Comparison of ENCODE assay signal across 8 mouse cellular contexts in genomic region chr4:57320606-57321327, GRCm38 (mm10). TPM values are rescaled to one million over a fixed set of nuclear protein-coding genes. Genes with fewer than 3 reads are reported as not detected.
A peak's percentile ranks its signal among the peaks of the same experiment; 100 is the strongest.
DNase-seq lines count a peak whose midpoint lies in the region; ATAC-seq and TF ChIP-seq lines count a peak whose summit lies in the region.

No protein-coding gene starts in this region.

- no peak overlapping the region for H3K4me2 ChIP-seq in intestine, embryonic 14.5 days (ENCODE audit: low read length)
- no peak overlapping the region for H3K4me2 ChIP-seq in intestine, embryonic 16.5 days (ENCODE audit: low read depth, low read length)
- H3K4me2 ChIP-seq in embryonic facial prominence, embryonic 13.5 days: peak overlapping the region; percentile 1; the same call in 1 of the 2 replicates
- peak overlapping the region; percentile 19; the same call in 1 of the 2 replicates for H3K4me2 ChIP-seq in liver, postnatal 0 days (ENCODE audit: low read depth, low read length)
- no peak overlapping the region for H3K4me2 ChIP-seq in stomach, postnatal 0 days (replicated peaks; ENCODE audit: low read depth)

- ATAC-seq in intestine, embryonic 14.5 days (replicated peaks; ENCODE audit: low FRiP score, low TSS enrichment, low read depth): no peak
- no peak for ATAC-seq in intestine, embryonic 16.5 days
- no peak for ATAC-seq in embryonic facial prominence, embryonic 13.5 days (ENCODE audit: insufficient number of reproducible peaks, insufficient read depth, low FRiP score, low TSS enrichment, low read depth)
- no peak for ATAC-seq in liver, postnatal 0 days
- ATAC-seq in stomach, postnatal 0 days (ENCODE audit: low FRiP score, low TSS enrichment): no peak

- H3K36me3 ChIP-seq in intestine, embryonic 14.5 days (ENCODE audit: control insufficient read depth, insufficient read depth, low read length): no peaks in the 10 kb centered on the region
- no peaks in the 10 kb centered on the region for H3K36me3 ChIP-seq in intestine, embryonic 16.5 days (ENCODE audit: control insufficient read depth, insufficient read depth, low read length)
- no peaks in the 10 kb centered on the region for H3K36me3 ChIP-seq in embryonic facial prominence, embryonic 13.5 days
- no peaks in the 10 kb centered on the region for H3K36me3 ChIP-seq in liver, postnatal 0 days (replicated peaks; ENCODE audit: insufficient read depth, low read length)
- H3K36me3 ChIP-seq in stomach, postnatal 0 days (ENCODE audit: control insufficient read depth, insufficient read depth, low read length): no peaks in the 10 kb centered on the region

- H3K9me3 ChIP-seq in intestine, embryonic 14.5 days (ENCODE audit: control insufficient read depth, low read length): no peaks in the 10 kb centered on the region
- H3K9me3 ChIP-seq in intestine, embryonic 16.5 days (ENCODE audit: control insufficient read depth, low read length): no peaks in the 10 kb centered on the region
- no peaks in the 10 kb centered on the region for H3K9me3 ChIP-seq in embryonic facial prominence, embryonic 13.5 days
- no peaks in the 10 kb centered on the region for H3K9me3 ChIP-seq in liver, postnatal 0 days (ENCODE audit: low read length)
- H3K9me3 ChIP-seq in stomach, postnatal 0 days (ENCODE audit: control insufficient read depth, low read length): no peaks in the 10 kb centered on the region

- H3K27ac ChIP-seq in intestine, embryonic 14.5 days (ENCODE audit: low read depth): no peak overlapping the region
- no peak overlapping the region for H3K27ac ChIP-seq in intestine, embryonic 16.5 days (ENCODE audit: low read length)
- no peak overlapping the region for H3K27ac ChIP-seq in embryonic facial prominence, embryonic 13.5 days
- no peak overlapping the region for H3K27ac ChIP-seq in liver, postnatal 0 days (ENCODE audit: low read depth)
- no peak overlapping the region for H3K27ac ChIP-seq in stomach, postnatal 0 days (replicated peaks)

- peak; percentile 65 for TF ChIP-seq CTCF in liver, postnatal 0 days (IDR thresholded peaks at IDR 0.05; ENCODE audit: low read depth)
- TF ChIP-seq CTCF in stomach, postnatal 0 days (IDR thresholded peaks at IDR 0.05; ENCODE audit: low read depth): peak; percentile 74

- H3K27me3 ChIP-seq in intestine, embryonic 14.5 days (replicated peaks; ENCODE audit: control insufficient read depth, insufficient read depth, low read length): 0 out of 2 replicates have a peak, but pooled peaks cover 4% of the 10 kb centered on the region
- no peaks in the 10 kb centered on the region for H3K27me3 ChIP-seq in intestine, embryonic 16.5 days (replicated peaks; ENCODE audit: control insufficient read depth, insufficient read depth, low read length)
- peaks cover 5% of the 10 kb centered on the region; the same call in 1 of the 2 replicates for H3K27me3 ChIP-seq in embryonic facial prominence, embryonic 13.5 days
- no peaks in the 10 kb centered on the region for H3K27me3 ChIP-seq in liver, postnatal 0 days (ENCODE audit: insufficient read depth, low read length)
- no peaks in the 10 kb centered on the region for H3K27me3 ChIP-seq in stomach, postnatal 0 days (ENCODE audit: control insufficient read depth, insufficient read depth, low read length)

- no peak overlapping the region for H3K4me3 ChIP-seq in intestine, embryonic 14.5 days (ENCODE audit: low read depth, low read length)
- no peak overlapping the region for H3K4me3 ChIP-seq in intestine, embryonic 16.5 days (ENCODE audit: low read length)
- no peak overlapping the region for H3K4me3 ChIP-seq in embryonic facial prominence, embryonic 13.5 days
- H3K4me3 ChIP-seq in liver, postnatal 0 days (ENCODE audit: low read depth, low read length): no peak overlapping the region
- H3K4me3 ChIP-seq in stomach, postnatal 0 days (ENCODE audit: low read depth, low read length): no peak overlapping the region

- TF ChIP-seq EP300 in liver, postnatal 0 days (IDR thresholded peaks at IDR 0.05; ENCODE audit: low read depth): no peak
- no peak for TF ChIP-seq EP300 in stomach, postnatal 0 days (optimal IDR thresholded peaks at IDR 0.05)

- WGBS in intestine, embryonic 14.5 days: 38% methylated on average over 23 of the region's 23 CpGs
- 38% methylated on average over 23 of the region's 23 CpGs for WGBS in intestine, embryonic 16.5 days
- 37% methylated on average over 23 of the region's 23 CpGs for WGBS in embryonic facial prominence, embryonic 13.5 days
- WGBS in liver, postnatal 0 days (ENCODE audit: insufficient replicate concordance): 32% methylated on average over 23 of the region's 23 CpGs
- WGBS in stomach, postnatal 0 days: 25% methylated on average over 23 of the region's 23 CpGs

- no peak overlapping the region for H3K9ac ChIP-seq in intestine, embryonic 14.5 days (ENCODE audit: low read length)
- no peak overlapping the region for H3K9ac ChIP-seq in intestine, embryonic 16.5 days (ENCODE audit: low read depth, low read length)
- H3K9ac ChIP-seq in embryonic facial prominence, embryonic 13.5 days: no peak overlapping the region
- no peak overlapping the region for H3K9ac ChIP-seq in liver, postnatal 0 days (replicated peaks)
- H3K9ac ChIP-seq in stomach, postnatal 0 days (ENCODE audit: low read length): no peak overlapping the region

- DNase-seq in intestine, embryonic 14.5 days (ENCODE audit: low spot score): peak; percentile 76
- DNase-seq in NIH3T3 (ENCODE audit: low read depth): peak; percentile 72
- DNase-seq in induced T-regulatory cell, adult 2 months (ENCODE audit: low read depth): peak; percentile 45
- DNase-seq in liver, postnatal 0 days: peak; percentile 54
- DNase-seq in stomach, postnatal 0 days (ENCODE audit: low spot score): peak; percentile 54
- no peak for DNase-seq in spleen, adult 18-20 months

- peaks cover 13% of the 10 kb centered on the region for H3K4me1 ChIP-seq in intestine, embryonic 14.5 days (replicated peaks; ENCODE audit: control insufficient read depth, insufficient read depth, low read length)
- peaks cover 13% of the 10 kb centered on the region for H3K4me1 ChIP-seq in intestine, embryonic 16.5 days (ENCODE audit: control insufficient read depth, insufficient read depth, low read length)
- peaks cover 12% of the 10 kb centered on the region for H3K4me1 ChIP-seq in embryonic facial prominence, embryonic 13.5 days
- no peaks in the 10 kb centered on the region for H3K4me1 ChIP-seq in liver, postnatal 0 days (ENCODE audit: insufficient read depth)
- peaks cover 4% of the 10 kb centered on the region for H3K4me1 ChIP-seq in stomach, postnatal 0 days (replicated peaks; ENCODE audit: control insufficient read depth, insufficient read depth)

RNA-seq across cellular contexts. Expression of gene Ptpn3, which starts 19.1 kb away (rescaled TPM):
- 7.4 and 9.7 TPM in 2 replicates for polyA plus RNA-seq in intestine, embryonic 14.5 days (2014; fragmentation: Nextera tagmentation; extraction: Ambion mirVana)
- 8.5 and 10.1 TPM in 2 replicates for polyA plus RNA-seq in intestine, embryonic 16.5 days (2015; fragmentation: Nextera tagmentation; extraction: Ambion mirVana)
- polyA plus RNA-seq in embryonic facial prominence, embryonic 13.5 days (2015; fragmentation: Nextera tagmentation; extraction: Ambion mirVana): 4.9 TPM in 2 replicates
- 2.5 and 3.0 TPM in 2 replicates for polyA plus RNA-seq in liver, postnatal 0 days (2015; fragmentation: Nextera tagmentation; extraction: Ambion mirVana)
- polyA plus RNA-seq in stomach, postnatal 0 days (2015; fragmentation: Nextera tagmentation; extraction: Ambion mirVana): 4.3 and 5.2 TPM in 2 replicates

Comparison
In these comparisons a context has a peak if more than half of its experiments do, and no peak if none do; other contexts are left out.
1. DNase-seq: peak in intestine, embryonic 14.5 days (single experiment), NIH3T3 (single experiment), induced T-regulatory cell, adult 2 months (single experiment), liver, postnatal 0 days (single experiment) and stomach, postnatal 0 days (single experiment); none in spleen, adult 18-20 months (0 of 2).
2. H3K4me2 ChIP-seq: peak in embryonic facial prominence, embryonic 13.5 days (single experiment) and liver, postnatal 0 days (single experiment); none in intestine, embryonic 14.5 days (single experiment), intestine, embryonic 16.5 days (single experiment) and stomach, postnatal 0 days (single experiment).